Mouse (Mus musculus) gastrocnemius, adult 8-10 months (tissue): ENCODE results near the gene Kiss1. TPM values are rescaled to one million over a fixed set of nuclear protein-coding genes. Genes with fewer than 3 reads are reported as not detected.
"Not testable (repeated sequence)": the region's sequence is repeated elsewhere in the genome, so short reads cannot be mapped to it uniquely, and the experiment has no call there.

ENCODE experiments used
- DNase-seq, 2 experiments: peaks; one replicate each; pipeline ENCODE4 v3.0.0; 2022; ENCODE audit warnings: low spot score in 2 of 2
- total RNA-seq, 4 experiments: library from RNA; stranded (reverse); gene quantifications; 2 replicates each; pipeline ENCODE4 v1.2.4; 2022

Gene Kiss1
- total RNA-seq, 4 experiments from 2014 or later, result not detected

- no peak for DNase-seq
Measured at GRCm38 (mm10) chr1:133317149-133317548, 4.5 kb upstream of the Kiss1 start.

- no peak for DNase-seq
Measured at GRCm38 (mm10) chr1:133323333-133323732, 1.7 kb downstream of the Kiss1 start.

GRCm38 (mm10) chr1:133325951-133326350, 4.3 kb downstream of the Kiss1 start:
- DNase-seq, result no peak

- no peak for DNase-seq
Measured at GRCm38 (mm10) chr1:133327094-133327493, 5.4 kb downstream of the Kiss1 start.

- DNase-seq, result no peak
Measured at GRCm38 (mm10) chr1:133328299-133328795, 6.7 kb downstream of the Kiss1 start.

- no peak for DNase-seq
Measured at GRCm38 (mm10) chr1:133328896-133329637, 7.4 kb downstream of the Kiss1 start.

- no peak for DNase-seq
Measured at GRCm38 (mm10) chr1:133329638-133329964, 7.9 kb downstream of the Kiss1 start.

- DNase-seq, result no peak
Measured at GRCm38 (mm10) chr1:133331142-133331541, 9.5 kb downstream of the Kiss1 start.

GRCm38 (mm10) chr1:133332656-133333430, 11.2 kb downstream of the Kiss1 start:
- no peak for DNase-seq

- no peak for DNase-seq
Measured at GRCm38 (mm10) chr1:133333937-133334336, 12.3 kb downstream of the Kiss1 start.

GRCm38 (mm10) chr1:133340403-133340802, 18.7 kb downstream of the Kiss1 start:
- DNase-seq, result not testable (repeated sequence)

GRCm38 (mm10) chr1:133344357-133344756, 22.7 kb downstream of the Kiss1 start:
- DNase-seq, result no peak

GRCm38 (mm10) chr1:133346531-133346930, 24.9 kb downstream of the Kiss1 start:
- no peak for DNase-seq

GRCm38 (mm10) chr1:133347226-133347625, 25.6 kb downstream of the Kiss1 start:
- no peak for DNase-seq

- DNase-seq, result no peak
Measured at GRCm38 (mm10) chr1:133347693-133348520, 26.2 kb downstream of the Kiss1 start.

- DNase-seq, result no peak
Measured at GRCm38 (mm10) chr1:133350210-133350609, 28.5 kb downstream of the Kiss1 start, which contains the start of gene Ren1. Ren1 (plus strand) TSS chr1:133350510.

GRCm38 (mm10) chr1:133351762-133352161, 30.1 kb downstream of the Kiss1 start:
- DNase-seq, result no peak

- DNase-seq, result peak in 1 of 2 experiments; percentile 33
Measured at GRCm38 (mm10) chr1:133353371-133353809, 31.7 kb downstream of the Kiss1 start.

- no peak for DNase-seq
Measured at GRCm38 (mm10) chr1:133355469-133355868, 33.8 kb downstream of the Kiss1 start.

- DNase-seq, result no peak
Measured at GRCm38 (mm10) chr1:133355912-133356311, 34.2 kb downstream of the Kiss1 start.

- no peak for DNase-seq
Measured at GRCm38 (mm10) chr1:133356330-133356729, 34.7 kb downstream of the Kiss1 start.

GRCm38 (mm10) chr1:133361006-133361405, 39.3 kb downstream of the Kiss1 start:
- no peak for DNase-seq
